Mouse (Mus musculus): ENCODE measurements around the gene Acsbg1.
A peak's percentile ranks its signal among the peaks of the same experiment; 100 is the strongest.

Acsbg1 gene

GRCm38 (mm10) chr9:54666116-54666515, 4.4 kb upstream of the Acsbg1 start:
- DNase-seq: no peak

- no peak for DNase-seq
Observed at GRCm38 (mm10) chr9:54664358-54664757, 2.7 kb upstream of the Acsbg1 start.

- DNase-seq: no peak
Observed at GRCm38 (mm10) chr9:54658773-54659172, 2.9 kb downstream of the Acsbg1 start.

- no peak for DNase-seq
Observed at GRCm38 (mm10) chr9:54656402-54656801, 5.3 kb downstream of the Acsbg1 start.

GRCm38 (mm10) chr9:54655846-54656245, 5.8 kb downstream of the Acsbg1 start:
- DNase-seq: no peak

- no peak for DNase-seq
Observed at GRCm38 (mm10) chr9:54652778-54653177, 8.9 kb downstream of the Acsbg1 start.

GRCm38 (mm10) chr9:54649360-54649759, 12.3 kb downstream of the Acsbg1 start:
- no peak for DNase-seq

- no peak for DNase-seq
Observed at GRCm38 (mm10) chr9:54647456-54647855, 14.2 kb downstream of the Acsbg1 start.

GRCm38 (mm10) chr9:54646252-54646651, 15.4 kb downstream of the Acsbg1 start:
- no peak for DNase-seq

GRCm38 (mm10) chr9:54645530-54645929, 16.1 kb downstream of the Acsbg1 start:
- no peak for DNase-seq

GRCm38 (mm10) chr9:54643179-54643578, 18.5 kb downstream of the Acsbg1 start:
- DNase-seq: no peak

GRCm38 (mm10) chr9:54642556-54642955, 19.1 kb downstream of the Acsbg1 start:
- peak; percentile 14 to 39 for DNase-seq

- no peak for DNase-seq
Observed at GRCm38 (mm10) chr9:54642149-54642548, 19.5 kb downstream of the Acsbg1 start.

- DNase-seq: no peak
Observed at GRCm38 (mm10) chr9:54641548-54641947, 20.1 kb downstream of the Acsbg1 start.

- DNase-seq: no peak
Observed at GRCm38 (mm10) chr9:54639192-54639591, 22.5 kb downstream of the Acsbg1 start.

- DNase-seq: no peak
Observed at GRCm38 (mm10) chr9:54637510-54638314, 24.0 kb downstream of the Acsbg1 start.

GRCm38 (mm10) chr9:54633401-54633800, 28.3 kb downstream of the Acsbg1 start:
- DNase-seq: no peak

- DNase-seq: no peak
Observed at GRCm38 (mm10) chr9:54630905-54631304, 30.8 kb downstream of the Acsbg1 start.

GRCm38 (mm10) chr9:54629613-54630261, 31.9 kb downstream of the Acsbg1 start:
- no peak for DNase-seq

- no peak for DNase-seq
Observed at GRCm38 (mm10) chr9:54628752-54629151, 32.9 kb downstream of the Acsbg1 start.

GRCm38 (mm10) chr9:54627240-54627639, 34.4 kb downstream of the Acsbg1 start:
- no peak for DNase-seq

GRCm38 (mm10) chr9:54614182-54614850, 47.4 kb downstream of the Acsbg1 start:
- DNase-seq: peak; percentile 27 to 29

- no peak for DNase-seq
Observed at GRCm38 (mm10) chr9:54612781-54613191, 48.9 kb downstream of the Acsbg1 start.

- DNase-seq: peak; percentile 58
Observed at GRCm38 (mm10) chr9:54604886-54605285, 56.8 kb downstream of the Acsbg1 start.
